Mouse (Mus musculus) limb, embryonic 10.5 days (tissue): Measurements from ENCODE around the gene Tnrc18. TPM values are rescaled to one million over a fixed set of nuclear protein-coding genes. Genes with fewer than 3 reads are reported as not detected.

ENCODE experiments used
- DNase-seq: peaks from one replicate; pipeline ENCODE4 v3.0.0-alpha.2; 2017; ENCODE audit warnings: low spot score
- H3K27ac ChIP-seq: fragments of 300-500 bp; sonication (generic); 2 replicates; pipeline ENCODE4 v1.5.1; 2016; ENCODE audit warnings: mild to moderate bottlenecking
- H3K27me3 ChIP-seq: fragments of 300-500 bp; sonication (generic); 2 replicates; pipeline ENCODE4 v1.6.1; 2016; ENCODE audit warnings: low read depth, mild to moderate bottlenecking; ENCODE audit not compliant: poor library complexity, severe bottlenecking
- H3K36me3 ChIP-seq: fragments of 300-500 bp; sonication (generic); 2 replicates; pipeline ENCODE4 v1.6.1; 2016; ENCODE audit warnings: mild to moderate bottlenecking, moderate library complexity
- H3K4me1 ChIP-seq: fragments of 300-500 bp; sonication (generic); 2 replicates; pipeline ENCODE4 v1.6.1; 2016
- H3K4me3 ChIP-seq: fragments of 300-500 bp; sonication (generic); 2 replicates; pipeline ENCODE4 v1.5.1; 2016; ENCODE audit warnings: mild to moderate bottlenecking, moderate library complexity
- H3K9me3 ChIP-seq: fragments of 300-500 bp; sonication (generic); replicated peaks from 2 replicates; pipeline ENCODE4 v1.6.1; 2016; ENCODE audit warnings: mild to moderate bottlenecking
- WGBS: fragments of 180-500 bp; shearing (Covaris S2); methylation state at CpG from one replicate; pipeline ENCODE4 v1.1.7; 2016; 5-methylcytosine and 5-hydroxymethylcytosine counted together
- polyA plus RNA-seq: library from polyadenylated mRNA; unstranded; fragments of >200 nt; fragmentation: Nextera tagmentation; extraction: Ambion mirVana; gene quantifications from 2 replicates; pipeline ENCODE4 v1.2.1, GENCODE M21; 2016

Gene Tnrc18
- polyA plus RNA-seq, 1 experiment from 2014 or later: 39.0 TPM

DNA sequence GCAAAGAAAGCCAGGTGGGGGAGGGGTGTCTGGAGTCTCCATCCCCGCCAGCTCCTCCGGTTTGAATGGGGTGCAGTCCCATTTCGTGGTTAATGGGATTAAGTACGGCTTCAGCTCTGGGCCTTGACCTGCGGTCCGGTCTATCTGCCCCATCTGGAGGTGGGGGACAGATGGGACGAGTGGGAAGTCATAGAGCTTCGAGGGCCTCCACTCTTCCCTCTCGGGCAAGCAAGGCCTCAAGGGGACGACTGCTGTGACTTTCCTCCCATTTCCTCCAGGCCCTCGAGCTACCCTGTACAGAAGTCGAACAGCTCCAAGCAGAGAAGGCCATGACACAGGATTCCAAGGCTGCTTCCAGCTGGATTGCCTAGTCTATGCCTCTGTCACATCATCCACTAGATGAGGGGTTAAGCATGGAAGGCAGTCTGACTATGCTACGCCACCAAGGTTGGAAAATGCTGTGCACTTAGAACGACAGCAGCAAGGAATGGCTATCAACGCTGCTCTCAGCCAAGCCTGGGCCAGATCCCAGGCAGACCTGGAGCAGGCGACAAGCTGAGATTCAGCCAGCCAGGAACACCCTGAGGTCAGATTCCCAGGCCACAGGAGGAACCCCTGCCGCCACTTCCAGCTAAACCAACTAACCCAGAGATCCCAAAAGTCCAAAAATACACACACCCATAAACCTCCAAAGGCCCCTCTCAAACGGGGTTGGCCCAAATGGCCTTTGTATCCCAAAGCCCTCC lies 4.3 kb downstream of the Tnrc18 start:
- Histone ChIP-seq H3K27me3 (no peaks in the 10 kb centered on the region), H3K4me1 (peaks cover 42% of the 10 kb centered on the region), H3K9me3 (no peaks in the 10 kb centered on the region), H3K4me3 (peak overlapping the region; percentile 68), H3K36me3 (peaks cover 65% of the 10 kb centered on the region), H3K27ac (peak overlapping the region; percentile 100)
- whole genome bisulfite sequencing: 3% methylated on average over 18 of the region's 18 CpGs
- peak; percentile 61 for DNase-seq

DNA sequence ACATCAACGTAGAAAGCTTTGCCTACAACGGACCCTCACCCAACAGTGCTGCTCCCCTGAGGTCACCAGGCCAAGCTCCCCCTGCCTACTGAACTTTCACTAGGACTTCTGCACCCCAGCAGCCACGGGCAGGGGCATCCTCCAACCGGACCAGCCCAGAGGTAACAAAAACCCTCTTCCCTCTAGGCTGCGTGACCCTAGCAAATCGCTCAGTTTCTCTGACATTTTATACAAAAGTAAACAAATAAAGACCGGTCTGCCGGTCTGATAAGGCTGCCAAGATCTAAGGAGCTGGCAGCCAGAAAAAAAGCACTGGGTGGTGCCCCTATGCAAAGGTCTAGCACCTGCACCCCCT lies 4.9 kb downstream of the Tnrc18 start:
- peak overlapping the region; percentile 68 for H3K4me3 ChIP-seq
- no peaks in the 10 kb centered on the region for H3K27me3 ChIP-seq
- DNase-seq: no peak
- peaks cover 47% of the 10 kb centered on the region for H3K4me1 ChIP-seq
- WGBS: 5% methylated on average over 8 of the region's 8 CpGs
- peaks cover 71% of the 10 kb centered on the region for H3K36me3 ChIP-seq
- peak overlapping the region; percentile 100 for H3K27ac ChIP-seq
- no peaks in the 10 kb centered on the region for H3K9me3 ChIP-seq

DNA sequence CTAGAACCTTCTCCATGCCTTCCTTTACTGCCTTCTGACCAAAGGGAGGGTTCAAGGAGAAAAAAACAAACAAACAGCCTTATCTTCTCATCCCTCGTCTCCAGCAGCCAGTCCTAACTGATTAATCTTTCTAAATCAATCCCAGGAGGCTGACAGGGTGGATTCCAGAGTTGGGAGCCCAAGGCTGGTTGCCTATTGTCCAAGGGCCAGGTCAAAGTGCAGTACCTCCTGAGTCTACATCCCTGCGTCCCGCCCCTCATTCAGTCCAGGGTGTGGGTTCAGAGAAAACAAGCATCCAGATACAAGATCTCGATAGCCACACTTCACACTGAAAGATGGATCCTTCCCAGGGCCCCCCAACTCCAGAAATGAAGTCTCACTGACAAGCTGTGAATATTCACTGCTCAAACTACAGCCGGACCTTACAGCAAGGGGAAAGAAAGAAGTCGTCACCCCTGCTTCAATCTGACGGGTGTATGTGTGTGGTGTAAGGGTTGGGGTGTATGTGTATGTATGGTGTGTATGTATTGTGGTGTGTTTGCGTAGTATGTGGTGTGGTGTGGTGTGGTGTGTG lies 5.5 kb downstream of the Tnrc18 start:
- 30% methylated on average over 8 of the region's 8 CpGs for WGBS
- H3K4me1 ChIP-seq: peaks cover 47% of the 10 kb centered on the region
- H3K9me3 ChIP-seq: no peaks in the 10 kb centered on the region
- peaks cover 77% of the 10 kb centered on the region for H3K36me3 ChIP-seq
- peak overlapping the region; percentile 61 for H3K27ac ChIP-seq
- H3K27me3 ChIP-seq: no peaks in the 10 kb centered on the region
- no peak for DNase-seq
- peak overlapping the region; percentile 68 for H3K4me3 ChIP-seq

DNA sequence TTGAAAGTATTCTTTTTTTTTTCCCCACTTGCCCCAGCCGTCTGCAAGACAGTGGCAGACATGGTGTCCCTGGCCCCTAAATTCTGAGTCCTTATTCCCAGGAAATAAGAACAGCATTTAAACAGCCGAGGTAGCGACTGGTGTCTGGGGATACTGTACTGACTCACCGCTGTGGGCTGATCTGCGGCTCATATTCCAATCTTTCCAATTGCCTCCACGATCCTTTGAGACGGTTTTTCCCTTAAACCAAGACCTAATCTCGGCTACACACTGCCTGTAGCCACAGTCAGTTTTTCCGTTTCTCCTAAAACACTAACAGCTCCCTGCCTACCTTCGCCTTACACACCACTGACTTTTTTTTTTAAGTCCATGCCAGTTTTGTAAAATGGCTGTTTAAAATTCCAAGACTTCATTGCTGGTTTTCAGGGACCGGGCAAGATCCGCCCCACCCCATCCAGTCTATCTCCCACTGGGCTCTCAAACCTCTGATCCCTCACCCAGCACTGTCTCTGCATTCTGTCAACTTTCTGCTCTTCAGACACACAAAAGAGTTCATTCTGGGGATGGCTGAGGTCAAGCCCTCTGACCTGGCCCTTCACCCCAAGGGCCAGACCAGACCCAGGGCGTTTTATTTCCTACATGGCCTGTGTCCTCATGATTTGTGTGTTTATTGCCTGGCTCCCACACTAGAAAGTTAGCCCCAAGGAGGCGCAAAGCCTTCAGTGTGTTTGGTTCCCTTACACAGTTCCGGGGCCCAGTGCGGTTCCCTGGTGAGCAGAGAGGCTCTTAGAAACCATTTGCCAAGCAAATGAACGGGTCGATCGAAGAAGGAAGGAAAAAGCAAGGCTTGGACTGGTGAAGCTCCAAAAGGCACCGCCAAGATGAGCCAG lies 6.5 kb downstream of the Tnrc18 start:
- peak overlapping the region; percentile 61 for H3K27ac ChIP-seq
- 23% methylated on average over 20 of the region's 20 CpGs for WGBS
- H3K4me3 ChIP-seq: peak overlapping the region; percentile 68
- H3K4me1 ChIP-seq: peaks cover 47% of the 10 kb centered on the region
- peak; percentile 39 for DNase-seq
- no peaks in the 10 kb centered on the region for H3K9me3 ChIP-seq
- peaks cover 87% of the 10 kb centered on the region for H3K36me3 ChIP-seq
- no peaks in the 10 kb centered on the region for H3K27me3 ChIP-seq

DNA sequence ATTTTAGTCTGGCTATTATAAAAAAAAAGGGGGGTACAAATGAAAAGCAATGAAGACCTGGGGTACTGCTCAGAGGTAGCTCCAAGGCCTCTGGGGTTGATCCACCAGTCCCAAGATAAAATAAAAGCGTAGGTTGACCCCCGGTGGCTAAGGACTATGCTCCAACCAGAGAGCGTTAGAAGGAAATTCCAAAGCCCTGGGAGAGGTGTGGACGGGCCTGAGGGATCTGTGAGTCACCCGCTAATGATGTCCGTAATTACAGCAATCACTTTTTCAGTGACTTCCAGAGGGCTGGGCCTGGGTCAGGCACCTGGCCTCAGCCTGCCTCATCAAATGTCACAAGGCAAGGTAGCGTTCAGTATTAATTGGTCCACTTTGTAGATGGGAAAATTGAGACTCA lies 9.8 kb downstream of the Tnrc18 start:
- WGBS: 45% methylated on average over 7 of the region's 7 CpGs
- H3K36me3 ChIP-seq: peaks cover 92% of the 10 kb centered on the region
- DNase-seq: no peak
- no peak overlapping the region for H3K4me3 ChIP-seq
- H3K4me1 ChIP-seq: peaks cover 41% of the 10 kb centered on the region
- H3K27me3 ChIP-seq: no peaks in the 10 kb centered on the region
- H3K9me3 ChIP-seq: no peaks in the 10 kb centered on the region
- H3K27ac ChIP-seq: no peak overlapping the region

DNA sequence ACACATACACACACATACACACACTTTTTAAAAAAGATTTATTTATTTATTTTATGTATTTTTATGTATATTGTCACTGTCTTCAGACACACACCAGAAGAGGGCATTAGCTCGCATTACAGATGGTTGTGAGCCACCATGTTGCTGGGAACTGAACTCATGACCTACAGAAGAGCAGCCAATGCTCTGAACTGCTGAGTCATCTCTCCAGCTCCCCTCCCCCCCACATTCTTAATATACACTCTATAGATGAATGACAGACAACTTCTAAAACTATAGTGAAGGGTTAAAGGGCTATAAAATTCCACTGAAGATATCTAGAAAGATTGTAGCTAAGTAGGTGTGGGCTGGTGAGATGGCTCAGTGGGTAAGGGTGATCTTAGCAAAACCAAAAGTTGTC lies 13.7 kb downstream of the Tnrc18 start:
- Histone ChIP-seq H3K4me1 (peaks cover 31% of the 10 kb centered on the region), H3K27me3 (no peaks in the 10 kb centered on the region), H3K36me3 (peaks cover 78% of the 10 kb centered on the region), H3K4me3 (no peak overlapping the region), H3K27ac (no peak overlapping the region), H3K9me3 (no peaks in the 10 kb centered on the region)
- no peak for DNase-seq
- 87% methylated on average over 1 of the region's 1 CpGs for WGBS

DNA sequence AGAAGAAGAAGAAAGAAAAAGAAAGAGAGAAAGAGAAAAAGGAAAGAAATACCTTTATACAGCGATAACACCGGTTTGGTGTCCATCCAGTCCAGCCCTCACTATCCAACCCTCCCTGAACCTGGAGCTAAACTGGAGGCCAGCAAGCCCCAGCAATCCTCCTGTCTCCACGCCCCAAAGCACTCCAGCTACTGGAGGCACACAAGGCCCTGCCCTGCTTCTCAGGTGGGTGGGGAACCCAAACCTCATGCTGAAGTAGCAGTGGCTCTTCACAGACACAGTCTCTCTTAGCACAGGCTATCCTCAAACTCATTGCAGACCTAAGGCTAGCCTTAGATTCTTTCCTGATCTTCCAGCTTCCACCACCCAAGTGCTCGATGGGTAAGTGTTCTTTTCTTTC lies 14.6 kb downstream of the Tnrc18 start:
- WGBS: 88% methylated on average over 4 of the region's 4 CpGs
- Histone ChIP-seq H3K27ac (no peak overlapping the region), H3K9me3 (no peaks in the 10 kb centered on the region), H3K27me3 (no peaks in the 10 kb centered on the region), H3K4me3 (no peak overlapping the region), H3K4me1 (peaks cover 29% of the 10 kb centered on the region), H3K36me3 (peaks cover 79% of the 10 kb centered on the region)
- DNase-seq: no peak

DNA sequence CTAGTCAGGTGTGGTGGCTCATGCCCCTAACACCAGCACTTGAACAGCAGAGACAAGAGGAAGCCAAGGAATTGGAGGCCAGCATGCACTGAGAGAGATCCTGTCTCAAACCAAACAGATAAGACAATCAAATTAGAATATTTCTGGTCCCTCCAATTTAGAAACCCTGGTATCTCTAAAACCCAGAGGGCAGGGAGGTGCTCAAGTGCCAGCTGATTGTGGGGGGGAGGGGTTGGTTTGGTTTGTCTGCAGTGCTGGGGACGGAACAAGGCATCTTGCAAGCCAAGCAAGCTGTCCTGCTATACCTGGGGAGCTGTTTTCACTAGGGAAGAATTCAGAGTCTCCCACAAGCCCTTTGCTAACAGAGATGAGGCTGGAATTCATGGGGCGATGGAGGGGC lies 15.5 kb downstream of the Tnrc18 start:
- Histone ChIP-seq H3K9me3 (no peaks in the 10 kb centered on the region), H3K4me1 (peaks cover 29% of the 10 kb centered on the region), H3K4me3 (no peak overlapping the region), H3K27me3 (no peaks in the 10 kb centered on the region), H3K36me3 (peaks cover 79% of the 10 kb centered on the region), H3K27ac (no peak overlapping the region)
- no peak for DNase-seq
- WGBS: 71% methylated on average over 2 of the region's 2 CpGs

DNA sequence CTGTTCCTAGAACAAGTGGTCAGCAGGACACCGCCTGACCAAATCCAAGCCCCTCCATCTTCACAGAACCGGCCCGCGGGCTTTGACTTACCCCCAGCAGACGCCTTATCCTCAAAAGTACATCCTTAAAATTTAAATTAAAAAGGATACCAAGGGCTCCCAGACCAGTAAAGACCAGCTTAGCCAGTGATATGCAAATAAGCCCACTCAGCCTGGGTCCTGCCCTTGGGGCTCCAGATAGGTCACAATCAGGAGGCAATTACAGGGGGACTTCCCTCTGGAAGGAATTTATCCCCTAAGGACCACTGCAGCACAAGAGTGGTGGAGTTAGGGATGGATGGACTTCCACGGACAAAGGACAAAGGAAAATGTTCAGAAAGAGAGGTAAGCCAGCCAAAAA lies 16.8 kb downstream of the Tnrc18 start:
- H3K27me3 ChIP-seq: no peaks in the 10 kb centered on the region
- H3K27ac ChIP-seq: no peak overlapping the region
- H3K4me3 ChIP-seq: no peak overlapping the region
- DNase-seq: no peak
- H3K36me3 ChIP-seq: peaks cover 78% of the 10 kb centered on the region
- H3K4me1 ChIP-seq: peaks cover 29% of the 10 kb centered on the region
- no peaks in the 10 kb centered on the region for H3K9me3 ChIP-seq
- whole genome bisulfite sequencing: 28% methylated on average over 6 of the region's 6 CpGs

DNA sequence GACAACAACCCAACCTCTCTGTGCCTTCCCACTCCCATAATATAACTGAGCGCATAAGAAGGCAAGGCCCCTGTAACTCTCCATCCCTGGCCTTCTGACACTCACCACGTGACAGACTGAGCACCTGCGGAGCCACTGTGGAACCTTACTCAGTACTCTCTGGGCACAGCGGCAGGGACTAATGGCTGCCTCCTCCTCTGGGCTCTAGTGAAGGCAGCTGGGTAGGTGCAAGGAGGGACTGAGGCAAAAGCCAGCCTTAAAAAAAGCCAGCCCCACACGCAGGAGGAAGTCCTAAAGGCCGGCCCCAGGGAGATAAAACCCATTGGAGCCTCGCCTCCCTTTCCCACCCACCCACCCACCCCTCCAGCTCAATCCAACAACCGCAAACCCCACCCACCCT lies 17.3 kb downstream of the Tnrc18 start:
- Histone ChIP-seq H3K27ac (no peak overlapping the region), H3K36me3 (peaks cover 78% of the 10 kb centered on the region), H3K4me3 (no peak overlapping the region), H3K9me3 (no peaks in the 10 kb centered on the region), H3K4me1 (peaks cover 29% of the 10 kb centered on the region), H3K27me3 (no peaks in the 10 kb centered on the region)
- no peak for DNase-seq
- 36% methylated on average over 8 of the region's 8 CpGs for WGBS

DNA sequence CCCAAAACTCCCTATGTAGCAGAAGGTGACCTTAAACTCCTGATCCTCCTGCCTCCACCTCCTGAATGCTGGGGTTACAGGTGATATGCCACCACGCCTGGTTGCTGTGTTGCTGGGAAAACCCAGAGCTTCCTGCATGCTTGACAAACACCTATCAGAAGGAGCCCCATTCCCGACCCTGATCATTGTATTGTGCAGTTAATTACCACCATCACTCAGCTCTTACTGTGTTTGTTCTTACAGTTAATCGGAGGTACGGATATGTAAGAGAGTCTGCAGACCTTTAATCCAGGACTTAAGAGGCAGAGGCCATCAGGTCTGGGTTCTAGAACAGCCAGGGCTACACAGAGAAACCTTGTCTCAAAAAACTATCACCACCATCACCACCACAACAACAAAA lies 18.2 kb downstream of the Tnrc18 start:
- no peak overlapping the region for H3K27ac ChIP-seq
- no peak overlapping the region for H3K4me3 ChIP-seq
- no peaks in the 10 kb centered on the region for H3K27me3 ChIP-seq
- H3K9me3 ChIP-seq: no peaks in the 10 kb centered on the region
- 81% methylated on average over 4 of the region's 4 CpGs for WGBS
- H3K36me3 ChIP-seq: peaks cover 79% of the 10 kb centered on the region
- H3K4me1 ChIP-seq: peaks cover 31% of the 10 kb centered on the region
- DNase-seq: no peak

DNA sequence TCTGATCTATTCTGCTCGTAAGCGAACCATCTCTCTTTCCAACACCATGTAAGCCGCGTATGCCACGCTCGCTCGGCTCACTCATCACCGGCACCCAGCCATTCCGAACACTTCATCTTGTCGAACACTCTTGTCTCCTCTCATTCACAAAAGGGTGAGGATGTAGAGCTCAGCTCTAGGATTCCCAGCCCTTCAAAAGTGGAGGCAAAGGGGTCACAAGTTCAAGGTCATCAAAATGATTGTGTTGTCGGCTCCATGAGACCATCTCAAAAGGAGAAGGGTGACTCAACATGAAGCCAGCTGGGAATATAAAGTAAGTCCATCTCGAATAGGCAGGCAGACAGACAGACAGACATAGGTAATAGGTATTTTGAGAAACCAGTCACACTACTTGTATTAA lies 19.3 kb downstream of the Tnrc18 start:
- Histone ChIP-seq H3K27me3 (no peaks in the 10 kb centered on the region), H3K27ac (no peak overlapping the region), H3K4me3 (no peak overlapping the region), H3K4me1 (peaks cover 31% of the 10 kb centered on the region), H3K36me3 (peaks cover 81% of the 10 kb centered on the region), H3K9me3 (no peaks in the 10 kb centered on the region)
- 94% methylated on average over 12 of the region's 12 CpGs for whole genome bisulfite sequencing
- DNase-seq: no peak

DNA sequence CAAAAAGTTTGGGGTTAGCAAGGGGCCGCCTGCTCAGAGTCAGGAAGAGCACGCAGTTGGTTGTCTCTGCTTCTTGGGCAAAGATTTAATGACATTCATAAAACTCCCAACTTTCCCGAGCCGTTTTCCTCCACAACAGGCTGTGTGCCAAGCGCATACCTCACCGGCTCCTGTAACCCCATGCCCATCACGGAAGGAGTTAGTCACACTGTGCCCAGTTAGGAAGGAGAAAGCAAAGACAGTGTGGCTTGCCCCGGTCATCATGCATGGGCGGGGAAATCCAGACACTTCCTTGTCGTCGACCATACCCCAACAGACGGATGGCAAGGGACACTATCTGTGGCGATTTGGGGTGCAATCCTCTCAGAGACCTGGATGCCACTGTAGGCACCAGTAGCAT lies 19.8 kb downstream of the Tnrc18 start:
- WGBS: 90% methylated on average over 13 of the region's 13 CpGs
- no peaks in the 10 kb centered on the region for H3K9me3 ChIP-seq
- H3K27me3 ChIP-seq: no peaks in the 10 kb centered on the region
- H3K4me3 ChIP-seq: no peak overlapping the region
- H3K27ac ChIP-seq: no peak overlapping the region
- DNase-seq: no peak
- peaks cover 31% of the 10 kb centered on the region for H3K4me1 ChIP-seq
- peaks cover 82% of the 10 kb centered on the region for H3K36me3 ChIP-seq
